Mouse (Mus musculus) C2C12 (cell line): ENCODE results near the gene Phf5a. TPM values are rescaled to one million over a fixed set of nuclear protein-coding genes. Genes with fewer than 3 reads are reported as not detected.

Source experiments
- H3K27me3 ChIP-seq: one replicate; pipeline ENCODE4 v1.6.1; 2011; ENCODE audit not compliant: control insufficient read depth, insufficient read depth, insufficient read length
- H3K36me3 ChIP-seq: one replicate; pipeline ENCODE4 v1.6.1; 2011; ENCODE audit not compliant: control insufficient read depth, insufficient read depth
- H3K4me3 ChIP-seq: one replicate; pipeline ENCODE4 v1.5.1; 2011; ENCODE audit warnings: mild to moderate bottlenecking, control low read depth; ENCODE audit not compliant: poor library complexity, insufficient read depth, severe bottlenecking
- H3K79me2 ChIP-seq: one replicate; pipeline ENCODE4 v1.6.1; 2011; ENCODE audit not compliant: control insufficient read depth, insufficient read depth
- H3K79me3 ChIP-seq: one replicate; pipeline ENCODE4 v1.6.1; 2011; ENCODE audit warnings: low read depth, control low read depth
- H3ac ChIP-seq: one replicate; pipeline ENCODE3; 2011; ENCODE audit warnings: low read depth; ENCODE audit not compliant: control insufficient read depth, insufficient read length
- CEBPB ChIP-seq: IDR thresholded peaks from one replicate; pipeline ENCODE4 v1.6.1; 2011; ENCODE audit warnings: low read depth, mild to moderate bottlenecking, control low read depth, moderate library complexity
- CTCF ChIP-seq: IDR thresholded peaks from one replicate; pipeline ENCODE4 v1.5.1; 2011; ENCODE audit not compliant: control insufficient read depth, insufficient read depth, insufficient read length
- FOSL1 ChIP-seq: IDR thresholded peaks from one replicate; pipeline ENCODE4 v1.8.0; 2011; ENCODE audit warnings: mild to moderate bottlenecking, low read length; ENCODE audit not compliant: poor library complexity, insufficient read depth, severe bottlenecking
- MAX ChIP-seq: IDR thresholded peaks from one replicate; pipeline ENCODE4 v1.6.1; 2011; ENCODE audit warnings: mild to moderate bottlenecking, control low read depth
- MYOD1 ChIP-seq: IDR thresholded peaks from one replicate; pipeline ENCODE4 v1.6.1; 2011; ENCODE audit warnings: low read depth; ENCODE audit not compliant: control insufficient read depth, insufficient read length
- MYOG ChIP-seq: IDR thresholded peaks from one replicate; pipeline ENCODE4 v1.6.1; 2011; ENCODE audit not compliant: control insufficient read depth, insufficient read length; ENCODE audit errors: extremely low read depth
- USF1 ChIP-seq: IDR thresholded peaks from one replicate; pipeline ENCODE4 v1.6.1; 2011; ENCODE audit warnings: low read depth, mild to moderate bottlenecking, control low read depth, moderate library complexity
- polyA plus RNA-seq: library from polyadenylated mRNA; unstranded; fragments of >200 nt; fragmentation: generic; extraction: Trizol; gene quantifications from one replicate; pipeline ENCODE4 v1.2.1, GENCODE M21; 2012; ENCODE audit warnings: missing spikeins

The Phf5a gene
- polyA plus RNA-seq, 1 experiment = 156 TPM

DNA sequence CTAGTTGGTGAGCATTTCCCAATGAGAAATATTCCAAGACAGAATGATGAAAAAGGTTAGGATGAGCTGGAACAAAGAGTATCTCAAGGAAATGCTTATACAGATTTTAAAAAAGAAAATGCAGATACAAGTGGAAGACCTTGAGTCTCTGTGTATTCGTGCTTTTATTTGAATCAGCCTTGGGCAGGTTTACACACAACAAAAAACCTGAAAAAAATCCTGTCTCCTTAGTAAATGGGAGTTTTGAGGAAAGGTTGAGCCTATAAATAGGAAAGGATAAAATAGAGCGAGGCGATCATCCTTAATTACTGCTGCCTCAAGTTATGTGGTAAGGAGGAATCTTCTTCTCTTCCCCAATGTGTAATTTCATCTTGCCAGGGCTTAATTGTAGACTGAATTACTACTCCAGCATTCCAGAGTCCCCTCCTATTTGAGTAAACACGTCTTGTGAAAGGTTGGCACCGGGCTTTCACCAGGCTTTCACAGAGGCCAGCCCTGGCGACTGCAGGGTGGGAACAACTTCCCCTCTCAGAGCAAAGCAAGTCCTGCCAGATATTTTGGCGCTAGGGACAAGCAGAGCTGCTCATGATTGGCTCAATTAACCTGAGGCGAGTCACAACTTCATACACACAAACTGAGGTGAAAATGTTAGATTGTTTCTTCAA, 11.1 kb downstream of the Phf5a start:
- no peak for TF ChIP-seq MYOG
- TF ChIP-seq USF1 = no peak
- no peak for TF ChIP-seq CEBPB
- no peak for TF ChIP-seq MYOD1
- TF ChIP-seq CTCF = no peak
- no peak for TF ChIP-seq MAX
- no peak for TF ChIP-seq FOSL1
- H3K79me2 ChIP-seq = peaks cover 35% of the 10 kb centered on the region
- H3K4me3 ChIP-seq = no peak overlapping the region

DNA sequence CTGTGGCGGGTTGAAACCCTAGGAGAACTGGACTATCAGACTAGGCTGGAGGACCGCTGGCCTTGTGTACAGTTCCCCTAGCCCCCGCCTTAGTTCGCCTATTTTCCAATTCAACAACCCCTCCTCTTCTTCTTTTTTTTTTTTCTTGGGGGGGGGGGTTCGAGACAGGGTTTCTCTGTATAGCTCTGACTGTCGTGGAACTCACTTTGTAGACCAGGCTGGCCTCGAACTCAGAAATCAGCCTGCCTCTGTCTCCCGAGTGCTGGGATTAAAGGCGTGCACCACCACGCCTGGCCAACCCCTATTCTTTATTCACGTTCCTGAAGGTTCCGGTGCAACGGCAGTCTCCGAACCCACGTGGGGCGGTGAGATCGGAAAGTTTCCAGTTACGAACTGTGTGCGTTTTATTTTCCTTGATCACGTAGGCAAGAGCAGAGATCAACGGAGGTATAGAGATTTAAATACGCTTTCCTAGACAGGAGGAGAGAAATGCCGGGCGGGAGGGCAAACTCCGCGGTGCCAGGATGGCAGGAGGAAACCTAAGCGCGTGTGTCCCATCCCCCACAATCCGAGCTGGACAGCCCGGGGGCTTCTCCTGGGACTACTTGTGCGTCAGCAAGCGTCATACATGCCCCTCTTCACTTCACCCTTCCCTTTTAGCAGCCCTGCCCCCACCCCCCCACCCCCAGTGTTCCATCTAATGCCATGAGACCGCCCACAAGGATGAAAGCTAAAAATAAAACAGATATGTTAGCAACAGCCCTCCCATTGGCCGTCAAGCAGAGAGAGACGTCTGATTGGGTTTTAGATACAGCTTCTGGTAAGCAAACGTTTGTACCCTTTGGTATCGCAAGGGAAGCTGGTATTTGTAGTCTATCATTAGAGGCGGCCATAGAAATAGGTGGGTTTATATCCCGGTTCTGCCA, 12.1 kb downstream of the Phf5a start:
- peaks cover 14% of the 10 kb centered on the region for H3K36me3 ChIP-seq
- no peak for TF ChIP-seq FOSL1
- TF ChIP-seq CTCF = no peak
- no peak for TF ChIP-seq MYOG
- TF ChIP-seq CEBPB = no peak
- TF ChIP-seq MAX = peak; percentile 94
- TF ChIP-seq MYOD1 = no peak
- peak; percentile 79 for TF ChIP-seq USF1
- H3K4me3 ChIP-seq = peak overlapping the region; percentile 96
- peak overlapping the region; percentile 92 for H3ac ChIP-seq
- H3K27me3 ChIP-seq = no peaks in the 10 kb centered on the region
- peaks cover 45% of the 10 kb centered on the region for H3K79me2 ChIP-seq
- H3K79me3 ChIP-seq = peaks cover 31% of the 10 kb centered on the region

More for the DNA sequence above, 11.1 kb downstream of the Phf5a start:
- peaks cover 21% of the 10 kb centered on the region for H3K79me3 ChIP-seq
- no peak overlapping the region for H3ac ChIP-seq
- H3K36me3 ChIP-seq = peaks cover 19% of the 10 kb centered on the region
- H3K27me3 ChIP-seq = peaks cover 4% of the 10 kb centered on the region

DNA sequence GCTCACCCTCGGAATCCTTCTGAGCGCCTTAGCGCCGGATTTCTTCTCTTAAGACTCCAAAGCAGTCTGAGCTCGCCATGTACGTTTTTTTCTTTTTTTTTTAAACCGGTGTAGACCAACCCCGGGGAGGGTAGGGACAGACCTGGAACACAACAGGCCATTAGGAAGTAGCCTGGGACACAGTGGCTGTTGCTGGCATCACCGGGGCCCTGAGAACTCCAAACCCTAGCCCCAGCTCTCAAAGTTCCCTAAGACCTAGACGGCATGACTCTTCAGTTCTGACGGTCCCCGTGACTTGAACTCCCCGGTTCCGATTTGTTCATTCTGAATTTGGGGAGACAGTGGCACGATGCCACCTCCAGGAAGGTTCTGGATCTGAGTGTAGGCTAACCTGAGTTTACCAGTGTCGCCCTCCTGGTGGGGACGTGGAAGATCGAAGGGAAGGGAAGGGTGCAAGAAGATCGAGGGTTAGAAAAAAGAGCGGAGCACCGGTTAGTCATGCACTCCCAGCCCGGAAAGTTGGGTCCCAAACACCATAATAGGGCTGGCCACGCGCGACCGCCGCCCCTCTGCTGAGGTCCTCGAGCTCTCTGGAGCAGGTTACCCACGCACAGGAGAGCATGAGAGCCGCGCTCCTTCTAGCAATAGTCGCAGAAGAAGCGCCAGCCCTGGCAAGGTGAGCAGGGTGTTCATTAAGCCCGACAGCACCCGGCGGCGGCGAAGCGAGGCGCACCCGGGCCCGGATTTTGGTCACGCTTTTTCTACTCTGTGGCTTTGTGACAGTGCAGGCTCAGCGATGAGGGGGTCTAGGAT, 13.0 kb downstream of the Phf5a start, which contains the start of gene Tob2:
TSS of gene Tob2 (minus strand) at position 280 of the 813 bp plus-strand sequence.
- Histone ChIP-seq H3K79me2 (peaks cover 54% of the 10 kb centered on the region), H3K36me3 (peaks cover 12% of the 10 kb centered on the region), H3K4me3 (peak within 1 kb of the TSS; percentile 96), H3ac (peak within 1 kb of the TSS; percentile 92), H3K27me3 (no peaks in the 10 kb centered on the region), H3K79me3 (peaks cover 38% of the 10 kb centered on the region)
- TF ChIP-seq FOSL1 (no peak), MYOG (no peak), CTCF (no peak), CEBPB (no peak), MAX (no peak), USF1 (no peak), MYOD1 (no peak)

DNA sequence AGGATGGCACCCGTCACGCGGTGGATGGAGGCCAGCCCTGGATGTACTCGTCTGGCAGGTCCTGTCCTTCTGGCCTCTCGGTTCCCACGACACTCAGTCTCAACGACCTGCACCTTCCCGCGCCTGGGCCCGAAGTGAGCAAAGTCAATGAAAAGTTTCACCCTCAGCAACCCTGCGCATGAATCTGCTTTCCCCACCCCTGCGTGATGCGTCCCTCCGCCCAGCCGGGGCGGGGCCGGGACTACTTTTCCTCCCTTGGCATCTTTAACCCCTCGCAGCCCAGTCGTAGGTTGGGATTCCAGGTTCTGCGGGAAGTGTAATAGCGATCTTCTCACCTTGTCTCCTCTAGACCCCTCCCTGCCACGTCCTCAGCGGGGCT, 13.6 kb downstream of the Phf5a start:
- H3K4me3 ChIP-seq = peak overlapping the region; percentile 96
- H3K79me3 ChIP-seq = peaks cover 41% of the 10 kb centered on the region
- peak; percentile 72 for TF ChIP-seq MAX
- TF ChIP-seq FOSL1 = no peak
- H3ac ChIP-seq = peak overlapping the region; percentile 92
- H3K79me2 ChIP-seq = peaks cover 60% of the 10 kb centered on the region
- no peaks in the 10 kb centered on the region for H3K27me3 ChIP-seq
- peaks cover 14% of the 10 kb centered on the region for H3K36me3 ChIP-seq

DNA sequence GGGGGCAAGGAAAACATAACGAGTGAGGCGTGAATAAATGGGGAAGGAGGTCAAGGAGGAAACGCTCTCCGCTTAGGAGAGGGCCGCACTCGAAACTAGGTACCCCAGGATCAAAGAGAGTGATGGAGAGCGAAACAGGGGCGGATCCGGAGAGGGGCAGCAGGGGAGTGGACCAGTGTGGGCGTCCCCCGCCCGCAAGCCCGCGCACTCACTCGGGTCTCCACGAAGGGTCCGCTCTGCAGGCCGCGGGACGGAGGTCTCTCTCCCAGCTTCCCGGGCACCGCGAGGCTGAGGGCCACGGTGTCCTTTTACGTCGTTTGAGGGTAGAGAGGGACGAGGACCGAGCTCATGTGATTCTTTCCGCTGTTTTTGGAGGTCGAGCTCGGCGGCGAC, 14.0 kb downstream of the Phf5a start:
- peaks cover 18% of the 10 kb centered on the region for H3K36me3 ChIP-seq
- peak overlapping the region; percentile 79 for H3ac ChIP-seq
- H3K4me3 ChIP-seq = peak overlapping the region; percentile 96
- no peaks in the 10 kb centered on the region for H3K27me3 ChIP-seq
- TF ChIP-seq CTCF = no peak
- TF ChIP-seq CEBPB = no peak
- TF ChIP-seq USF1 = no peak
- no peak for TF ChIP-seq MYOG
- TF ChIP-seq MAX = no peak
- no peak for TF ChIP-seq MYOD1
- TF ChIP-seq FOSL1 = no peak
- peaks cover 64% of the 10 kb centered on the region for H3K79me2 ChIP-seq
- peaks cover 45% of the 10 kb centered on the region for H3K79me3 ChIP-seq
